Mouse (Mus musculus): ENCODE results near the gene Slc8a1. TPM values are rescaled to one million over a fixed set of nuclear protein-coding genes. Genes with fewer than 3 reads are reported as not detected.

Slc8a1 gene
- polyA plus RNA-seq, 1 experiment from 2014 or later: 0.69 TPM

DNA sequence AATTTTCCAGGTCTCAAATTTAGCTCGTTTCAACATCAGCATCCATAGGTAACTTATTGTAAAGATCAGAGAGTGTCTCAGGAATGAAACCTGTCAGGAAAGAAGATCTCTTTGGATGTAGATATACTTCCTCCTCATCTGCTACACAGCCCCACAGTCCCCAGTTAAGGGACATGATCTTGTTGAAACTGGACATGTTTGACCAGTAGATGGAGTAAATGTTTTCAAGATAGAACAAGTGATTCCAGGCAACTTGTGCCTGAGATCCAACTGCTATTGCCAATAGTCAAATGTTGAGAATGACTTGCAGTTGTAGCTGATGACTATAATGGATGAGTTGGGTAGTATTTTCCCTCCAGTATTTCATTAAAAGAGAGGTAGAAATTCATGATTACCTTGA, 260.8 kb downstream of the Slc8a1 start:
- WGBS (ENCODE audit: insufficient replicate concordance): 66% methylated on average over 1 of the region's 1 CpGs
- Histone ChIP-seq H3K4me2 (ENCODE audit: low read depth, low read length) (no peak overlapping the region), H3K9ac (replicated peaks) (no peak overlapping the region), H3K36me3 (replicated peaks; ENCODE audit: insufficient read depth, low read length) (no peaks in the 10 kb centered on the region), H3K4me3 (ENCODE audit: low read depth, low read length) (no peak overlapping the region), H3K27me3 (ENCODE audit: insufficient read depth, low read length) (no peaks in the 10 kb centered on the region), H3K9me3 (ENCODE audit: low read length) (no peaks in the 10 kb centered on the region), H3K4me1 (ENCODE audit: insufficient read depth) (no peaks in the 10 kb centered on the region), H3K27ac (ENCODE audit: low read depth) (no peak overlapping the region)
- ATAC-seq (no peak), DNase-seq (no peak)
- TF ChIP-seq CTCF (IDR thresholded peaks at IDR 0.05; ENCODE audit: low read depth) (0 out of 2 replicates have a peak, but pooled peaks have one; percentile 9), EP300 (IDR thresholded peaks at IDR 0.05; ENCODE audit: low read depth) (no peak)

DNA sequence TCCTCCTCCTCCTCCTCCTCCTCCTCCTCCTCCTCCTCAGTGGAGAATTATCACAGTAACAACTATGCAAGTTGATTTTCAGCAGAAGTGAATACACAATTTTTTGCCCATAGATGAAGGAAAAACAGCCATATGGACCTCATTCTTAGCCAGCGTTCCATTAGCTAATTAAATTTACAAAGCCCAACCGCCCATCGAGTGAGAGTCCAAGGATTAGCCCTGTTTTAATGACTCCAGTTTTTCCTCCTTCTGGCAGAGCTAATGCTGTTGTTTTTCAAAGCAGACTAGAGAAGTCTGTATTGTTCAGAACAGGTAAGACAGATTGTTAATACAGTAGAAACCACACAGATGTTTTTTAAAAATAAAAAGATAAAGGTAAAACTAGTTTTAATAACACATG, 264.8 kb downstream of the Slc8a1 start:
- H3K9me3 ChIP-seq (ENCODE audit: low read length): no peaks in the 10 kb centered on the region
- H3K9ac ChIP-seq (replicated peaks): no peak overlapping the region
- H3K4me2 ChIP-seq (ENCODE audit: low read depth, low read length): no peak overlapping the region
- ATAC-seq (no peak), DNase-seq (no peak)
- no peaks in the 10 kb centered on the region for H3K27me3 ChIP-seq (ENCODE audit: insufficient read depth, low read length)
- H3K27ac ChIP-seq (ENCODE audit: low read depth): no peak overlapping the region
- TF ChIP-seq CTCF (IDR thresholded peaks at IDR 0.05; ENCODE audit: low read depth) (no peak), EP300 (IDR thresholded peaks at IDR 0.05; ENCODE audit: low read depth) (no peak)
- H3K4me3 ChIP-seq (ENCODE audit: low read depth, low read length): no peak overlapping the region
- H3K36me3 ChIP-seq (replicated peaks; ENCODE audit: insufficient read depth, low read length): no peaks in the 10 kb centered on the region
- no peaks in the 10 kb centered on the region for H3K4me1 ChIP-seq (ENCODE audit: insufficient read depth)
- 79% methylated on average over 3 of the region's 3 CpGs for WGBS (ENCODE audit: insufficient replicate concordance)

DNA sequence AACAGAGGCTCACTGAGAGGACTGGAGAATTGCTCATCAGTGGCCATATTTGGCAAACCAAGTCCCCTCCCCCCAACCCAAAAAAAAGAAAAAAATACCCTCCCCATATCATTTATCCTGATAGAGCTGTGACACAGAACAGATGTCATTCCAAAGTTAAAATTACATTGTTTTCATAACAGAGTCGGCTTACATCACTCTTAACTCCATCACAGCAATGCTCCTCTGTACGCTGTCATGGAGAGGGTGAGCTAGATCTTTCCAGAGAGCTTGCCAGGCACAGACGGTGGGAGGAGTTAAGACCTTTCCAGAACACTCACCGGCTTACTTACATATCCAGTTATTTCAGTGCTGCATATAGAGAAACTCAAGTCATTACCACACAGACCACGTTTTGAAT, 269.2 kb downstream of the Slc8a1 start:
- no peaks in the 10 kb centered on the region for H3K36me3 ChIP-seq (replicated peaks; ENCODE audit: insufficient read depth, low read length)
- H3K4me3 ChIP-seq (ENCODE audit: low read depth, low read length): no peak overlapping the region
- H3K4me1 ChIP-seq (ENCODE audit: insufficient read depth): no peaks in the 10 kb centered on the region
- no peak for TF ChIP-seq EP300 (IDR thresholded peaks at IDR 0.05; ENCODE audit: low read depth)
- no peak for TF ChIP-seq CTCF (IDR thresholded peaks at IDR 0.05; ENCODE audit: low read depth)
- H3K4me2 ChIP-seq (ENCODE audit: low read depth, low read length): no peak overlapping the region
- no peaks in the 10 kb centered on the region for H3K9me3 ChIP-seq (ENCODE audit: low read length)
- WGBS (ENCODE audit: insufficient replicate concordance): 71% methylated on average over 5 of the region's 5 CpGs
- no peak overlapping the region for H3K27ac ChIP-seq (ENCODE audit: low read depth)
- no peak overlapping the region for H3K9ac ChIP-seq (replicated peaks)
- ATAC-seq (no peak), DNase-seq (no peak)
- no peaks in the 10 kb centered on the region for H3K27me3 ChIP-seq (ENCODE audit: insufficient read depth, low read length)

- Histone ChIP-seq H3K4me2 (ENCODE audit: low read depth, low read length) (no peak overlapping the region), H3K27me3 (ENCODE audit: insufficient read depth, low read length) (no peaks in the 10 kb centered on the region), H3K27ac (ENCODE audit: low read depth) (no peak overlapping the region), H3K4me1 (ENCODE audit: insufficient read depth) (no peaks in the 10 kb centered on the region), H3K9me3 (ENCODE audit: low read length) (no peaks in the 10 kb centered on the region), H3K36me3 (replicated peaks; ENCODE audit: insufficient read depth, low read length) (no peaks in the 10 kb centered on the region), H3K9ac (replicated peaks) (no peak overlapping the region), H3K4me3 (ENCODE audit: low read depth, low read length) (no peak overlapping the region)
- no peak for DNase-seq
- no peak for ATAC-seq
- WGBS (ENCODE audit: insufficient replicate concordance): 43% methylated on average over 3 of the region's 3 CpGs
- TF ChIP-seq CTCF (IDR thresholded peaks at IDR 0.05; ENCODE audit: low read depth) (no peak), EP300 (IDR thresholded peaks at IDR 0.05; ENCODE audit: low read depth) (no peak)
Measured at GRCm38 (mm10) chr17:81459379-81459778, 278.8 kb downstream of the Slc8a1 start.

DNA sequence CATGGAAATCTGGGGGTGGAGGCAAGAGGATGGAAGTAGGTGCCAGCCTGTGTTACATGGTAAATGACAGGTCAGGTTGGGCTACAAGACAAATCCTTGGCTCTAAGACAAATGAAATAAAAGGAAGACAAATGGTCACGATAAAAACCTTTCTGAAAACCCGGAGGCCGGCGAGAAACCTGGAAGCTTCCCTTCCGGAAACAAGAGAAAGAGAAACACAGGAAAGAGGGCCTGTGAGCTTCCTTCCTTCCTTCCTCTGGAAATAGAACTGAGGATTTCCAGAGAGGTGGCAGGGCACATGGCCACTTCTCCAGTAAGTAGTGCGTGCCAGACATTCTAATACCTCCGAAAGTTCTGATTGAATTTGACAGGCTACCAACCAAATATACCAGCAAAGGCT, 282.2 kb downstream of the Slc8a1 start:
- Histone ChIP-seq H3K27me3 (ENCODE audit: insufficient read depth, low read length) (no peaks in the 10 kb centered on the region), H3K4me1 (ENCODE audit: insufficient read depth) (no peaks in the 10 kb centered on the region), H3K27ac (ENCODE audit: low read depth) (no peak overlapping the region), H3K36me3 (replicated peaks; ENCODE audit: insufficient read depth, low read length) (no peaks in the 10 kb centered on the region), H3K9me3 (ENCODE audit: low read length) (no peaks in the 10 kb centered on the region), H3K4me3 (ENCODE audit: low read depth, low read length) (no peak overlapping the region), H3K9ac (replicated peaks) (no peak overlapping the region), H3K4me2 (ENCODE audit: low read depth, low read length) (no peak overlapping the region)
- DNase-seq (no peak), ATAC-seq (no peak)
- 63% methylated on average over 7 of the region's 7 CpGs for WGBS (ENCODE audit: insufficient replicate concordance)
- TF ChIP-seq EP300 (IDR thresholded peaks at IDR 0.05; ENCODE audit: low read depth): no peak

DNA sequence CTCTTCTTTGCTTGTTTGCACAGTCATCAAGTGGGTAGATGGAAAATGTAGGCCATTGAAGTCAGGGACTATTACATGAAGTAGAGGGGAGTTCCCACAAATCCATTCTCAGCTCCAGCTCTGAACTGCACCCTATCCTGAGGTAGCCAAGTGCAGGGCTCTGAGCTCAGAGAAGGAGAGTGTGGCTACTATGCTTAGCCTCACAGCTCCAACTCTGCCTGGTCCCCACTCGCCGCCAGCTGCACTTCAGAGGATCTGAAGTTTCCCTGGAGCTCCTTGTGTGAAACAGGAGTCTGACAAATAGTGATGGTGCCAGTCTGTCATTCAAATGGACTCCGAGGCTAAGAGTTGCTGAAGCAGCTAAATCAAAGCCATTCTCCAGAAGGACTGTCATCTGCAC, 282.9 kb downstream of the Slc8a1 start:
- H3K27ac ChIP-seq (ENCODE audit: low read depth): no peak overlapping the region
- TF ChIP-seq CTCF (IDR thresholded peaks at IDR 0.05; ENCODE audit: low read depth): no peak
- no peak overlapping the region for H3K4me2 ChIP-seq (ENCODE audit: low read depth, low read length)
- no peaks in the 10 kb centered on the region for H3K27me3 ChIP-seq (ENCODE audit: insufficient read depth, low read length)
- no peaks in the 10 kb centered on the region for H3K4me1 ChIP-seq (ENCODE audit: insufficient read depth)
- H3K9ac ChIP-seq (replicated peaks): no peak overlapping the region
- H3K9me3 ChIP-seq (ENCODE audit: low read length): no peaks in the 10 kb centered on the region
- DNase-seq (no peak), ATAC-seq (no peak)
- WGBS (ENCODE audit: insufficient replicate concordance): 82% methylated on average over 3 of the region's 3 CpGs
- H3K4me3 ChIP-seq (ENCODE audit: low read depth, low read length): no peak overlapping the region
- H3K36me3 ChIP-seq (replicated peaks; ENCODE audit: insufficient read depth, low read length): no peaks in the 10 kb centered on the region

GRCm38 (mm10) chr17:81441463-81441862, 296.7 kb downstream of the Slc8a1 start, which contains the start of gene Gm11096:
Gm11096 (plus strand) TSS chr17:81441763.
- no peak within 1 kb of the TSS for H3K4me2 ChIP-seq (ENCODE audit: low read depth, low read length)
- no peak within 1 kb of the TSS for H3K27ac ChIP-seq (ENCODE audit: low read depth)
- no peaks in the 10 kb centered on the region for H3K4me1 ChIP-seq (ENCODE audit: insufficient read depth)
- no peak within 1 kb of the TSS for H3K4me3 ChIP-seq (ENCODE audit: low read depth, low read length)
- H3K36me3 ChIP-seq (replicated peaks; ENCODE audit: insufficient read depth, low read length): no peaks in the 10 kb centered on the region
- ATAC-seq (no peak), DNase-seq (no peak)
- no peaks in the 10 kb centered on the region for H3K9me3 ChIP-seq (ENCODE audit: low read length)
- TF ChIP-seq CTCF (IDR thresholded peaks at IDR 0.05; ENCODE audit: low read depth) (no peak), EP300 (IDR thresholded peaks at IDR 0.05; ENCODE audit: low read depth) (no peak)
- no peak within 1 kb of the TSS for H3K9ac ChIP-seq (replicated peaks)
- H3K27me3 ChIP-seq (ENCODE audit: insufficient read depth, low read length): no peaks in the 10 kb centered on the region

All from liver, postnatal 0 days (tissue).